Mouse (Mus musculus): ENCODE data around the gene Pla2r1.
A peak's percentile ranks its signal among the peaks of the same experiment; 100 is the strongest.

The Pla2r1 gene

DNA sequence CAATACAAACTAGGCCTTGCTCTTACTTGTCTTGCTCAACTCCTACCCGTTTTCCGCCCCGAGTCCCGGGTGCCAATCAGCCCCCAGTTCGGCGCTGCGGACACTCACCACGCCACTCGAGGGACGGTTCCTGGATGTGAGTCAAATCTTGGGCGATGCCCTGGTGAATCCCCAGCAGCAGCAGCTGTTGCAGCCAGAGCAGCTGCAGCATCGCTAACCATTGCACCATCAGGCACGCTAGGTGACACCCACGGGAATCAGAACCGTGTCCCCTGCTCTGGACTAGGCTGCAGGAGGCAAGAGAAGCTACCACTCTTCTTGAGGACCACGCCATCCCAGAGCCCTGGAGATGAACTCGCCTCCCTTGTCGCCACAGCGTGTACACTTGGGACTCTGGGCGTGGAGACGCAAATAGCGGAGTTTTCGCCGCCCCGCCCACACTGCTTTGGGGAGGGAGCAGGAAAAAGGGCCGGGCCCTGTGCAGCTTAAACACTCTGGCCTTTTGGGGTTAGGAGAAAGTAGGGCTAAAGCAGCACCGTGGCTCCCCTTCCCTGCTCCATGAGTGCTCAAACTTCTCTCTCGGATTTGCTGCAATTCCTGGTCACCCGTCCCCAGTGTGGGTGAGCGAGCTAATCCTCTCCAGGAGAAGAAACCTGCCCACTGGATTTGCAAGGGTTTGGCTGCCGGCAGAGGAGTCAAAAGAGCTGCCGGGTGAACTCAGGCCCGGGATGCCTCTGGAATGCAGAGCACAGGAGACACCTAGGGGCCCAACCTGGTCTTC is at the start of gene Pla2r1:
TSS of gene Pla2r1 (minus strand) at position 407 of the 781 bp plus-strand sequence.
- DNase-seq (ENCODE audit: low read depth, low spot score) = peak; percentile 50

DNA sequence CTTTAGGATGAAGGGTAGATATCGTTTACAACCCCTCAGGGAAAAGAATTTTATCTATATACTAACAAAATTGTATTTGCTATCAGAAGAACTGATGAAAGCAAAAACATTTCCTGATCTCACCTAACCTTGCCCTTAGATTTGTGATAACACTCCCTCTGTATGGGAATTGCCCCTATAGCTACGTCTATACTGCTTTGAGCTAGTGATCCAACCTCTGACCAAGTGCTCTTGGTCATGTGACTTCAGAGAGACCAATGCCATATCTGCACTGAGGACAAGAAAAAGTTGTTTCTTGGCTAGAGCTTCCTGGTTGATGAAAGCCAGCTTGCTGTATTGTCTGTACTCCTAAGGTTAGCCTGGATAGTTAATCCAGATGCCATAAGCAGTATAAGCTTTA is 48.2 kb upstream of the Pla2r1 start:
- DNase-seq (ENCODE audit: low read depth, low spot score) = no peak

DNA sequence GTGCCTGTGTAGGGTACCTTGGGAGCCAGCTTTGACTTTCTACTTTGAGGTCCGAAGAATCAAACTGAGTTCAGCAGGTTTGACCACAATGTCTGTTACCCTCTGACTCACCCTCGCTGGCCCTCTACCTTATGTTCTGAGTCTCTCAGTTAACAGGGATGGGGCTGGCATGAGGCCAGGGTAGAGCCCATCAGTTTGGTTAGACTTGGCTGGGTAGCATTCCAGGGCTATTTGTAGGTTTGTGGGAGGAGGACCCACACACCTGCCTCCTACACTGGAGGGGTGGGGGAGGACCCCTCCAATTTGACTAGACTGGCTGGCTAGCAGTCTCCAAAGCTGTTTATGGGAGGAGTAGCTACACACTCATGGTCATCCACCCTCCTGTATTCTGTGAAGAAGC is 47.8 kb upstream of the Pla2r1 start:
- DNase-seq (ENCODE audit: low read depth, low spot score) = no peak

DNA sequence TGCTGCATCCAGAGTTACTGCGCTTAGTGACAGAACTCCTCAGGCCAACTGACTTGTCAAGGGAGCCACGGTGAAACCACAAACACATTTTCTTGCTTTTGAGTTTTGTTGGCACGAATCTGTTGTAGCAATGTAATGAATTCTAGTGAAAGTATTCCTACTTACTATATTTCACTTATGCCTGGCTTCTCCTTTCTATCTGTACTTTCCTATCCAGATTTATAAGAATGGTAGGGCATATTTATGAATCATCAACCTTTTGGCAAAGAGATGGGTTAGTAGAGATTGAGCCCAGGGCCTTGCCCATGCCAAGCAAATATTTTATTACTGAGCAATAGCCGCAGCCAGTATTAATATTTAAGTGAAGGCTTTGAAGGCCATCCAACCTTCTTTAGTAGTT is 30.3 kb upstream of the Pla2r1 start:
- no peak for DNase-seq (ENCODE audit: low read depth, low spot score)

DNA sequence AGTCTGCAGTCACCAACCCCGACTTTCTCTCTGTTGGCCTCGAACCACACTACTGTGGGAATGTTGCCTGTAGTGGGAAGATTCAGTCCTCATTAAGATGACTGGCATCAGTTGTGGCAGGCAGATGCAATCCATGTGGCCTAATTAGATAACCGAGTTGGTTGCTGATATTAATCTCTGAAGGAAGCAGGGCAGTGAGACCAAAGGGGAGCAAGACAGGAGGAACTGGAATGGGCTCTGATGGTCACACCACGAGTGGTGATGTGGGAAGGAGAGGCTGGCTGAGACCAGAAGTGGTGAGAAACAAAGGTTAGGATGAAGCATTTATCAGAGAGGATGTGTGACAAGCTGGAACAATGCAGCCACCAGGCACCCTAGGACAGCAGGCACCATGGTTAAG is 1.5 kb upstream of the Pla2r1 start:
- DNase-seq (ENCODE audit: low read depth, low spot score) = no peak

DNA sequence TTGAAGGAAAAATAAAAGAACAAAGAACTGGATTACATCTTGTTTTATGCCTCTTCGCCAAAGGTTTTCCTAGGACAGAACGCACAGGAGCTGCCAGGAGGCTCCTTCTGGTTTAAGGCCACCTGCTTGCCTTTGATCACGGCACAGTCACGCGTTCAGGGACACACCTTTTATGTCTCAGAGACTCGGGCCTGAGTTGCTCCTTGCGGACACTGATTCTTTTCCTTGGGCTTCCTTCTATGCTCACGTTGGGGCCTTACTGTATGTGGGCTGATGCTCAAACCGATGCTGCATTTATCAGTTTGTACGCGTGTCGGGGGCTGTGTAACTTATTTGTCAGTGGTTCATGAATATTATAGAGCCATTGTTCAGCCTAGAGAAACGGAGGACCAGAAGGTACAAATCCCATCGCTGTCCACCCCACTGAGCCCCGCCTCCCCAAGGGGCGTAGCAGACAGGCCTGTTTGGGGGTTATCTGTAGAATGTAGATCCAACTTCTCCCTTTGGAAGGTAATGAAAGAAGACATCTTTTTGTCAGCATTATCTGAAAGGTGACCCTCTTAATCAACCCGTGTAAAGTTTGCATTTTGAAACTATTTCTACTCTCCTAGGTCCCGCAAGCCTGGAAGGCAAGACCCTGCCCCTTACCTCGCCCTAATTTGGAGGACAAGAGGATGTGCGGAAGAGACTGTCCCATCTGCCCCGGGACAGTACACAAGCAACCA is 769 bp downstream of the Pla2r1 start:
- DNase-seq (ENCODE audit: low read depth, low spot score) = no peak

DNA sequence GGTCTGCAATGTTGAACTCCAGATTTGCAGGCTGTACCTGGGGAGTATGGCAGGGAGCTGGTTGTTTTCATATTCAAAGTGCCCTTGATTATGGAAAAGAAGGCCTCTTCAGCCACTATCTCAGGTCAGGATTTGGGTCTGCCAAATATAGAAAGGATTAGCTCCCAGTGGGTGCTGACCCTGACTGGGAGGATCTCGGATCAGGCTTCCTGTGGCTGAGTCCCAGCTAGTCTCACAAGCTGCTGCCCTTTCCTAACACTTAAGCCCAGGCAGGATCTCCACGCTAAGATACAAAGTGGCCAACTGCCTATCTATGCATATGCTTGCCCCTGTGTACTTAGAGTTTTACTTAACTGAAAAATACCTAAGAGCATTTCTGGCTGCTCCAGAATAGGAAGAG is 1.4 kb downstream of the Pla2r1 start:
- DNase-seq (ENCODE audit: low read depth, low spot score) = no peak

DNA sequence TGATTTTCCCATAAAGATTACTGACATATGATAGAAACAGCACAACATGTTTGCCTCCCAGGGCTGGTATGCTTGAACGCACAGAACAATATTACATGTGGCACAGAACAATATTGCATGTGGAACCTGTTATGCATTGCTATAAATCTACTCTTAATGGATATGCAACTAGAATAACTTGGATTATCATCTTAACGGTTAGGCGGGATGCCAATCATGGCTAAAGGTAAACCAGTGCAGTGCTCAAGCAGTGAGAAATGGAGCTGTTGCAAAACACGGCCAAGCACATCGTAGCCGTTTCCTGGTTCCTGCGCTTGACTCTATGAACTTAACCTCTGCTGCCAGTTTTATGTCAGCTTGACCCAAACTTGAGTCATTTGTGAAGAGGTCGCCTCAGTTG is 2.6 kb downstream of the Pla2r1 start:
- DNase-seq (ENCODE audit: low read depth, low spot score) = no peak

DNA sequence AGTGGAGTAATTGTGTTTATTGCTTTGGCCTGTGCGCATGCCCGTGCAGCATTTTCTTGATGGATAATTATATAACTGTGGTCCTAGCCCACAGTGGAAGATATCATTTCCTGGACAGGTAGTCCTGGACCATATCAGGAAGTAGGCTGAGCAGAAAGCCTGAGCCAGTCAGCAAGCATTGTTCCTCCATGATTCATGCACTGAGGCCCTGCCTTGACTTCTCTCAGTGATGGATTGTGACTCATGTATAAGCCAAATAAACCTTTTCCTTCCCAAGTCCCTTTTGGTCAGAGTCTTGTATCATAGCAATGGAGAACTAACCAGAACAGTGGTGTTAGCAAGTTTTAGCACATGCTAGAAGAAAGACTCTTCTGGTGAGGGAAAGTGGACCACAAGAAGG is 3.3 kb downstream of the Pla2r1 start:
- no peak for DNase-seq (ENCODE audit: low read depth, low spot score)

DNA sequence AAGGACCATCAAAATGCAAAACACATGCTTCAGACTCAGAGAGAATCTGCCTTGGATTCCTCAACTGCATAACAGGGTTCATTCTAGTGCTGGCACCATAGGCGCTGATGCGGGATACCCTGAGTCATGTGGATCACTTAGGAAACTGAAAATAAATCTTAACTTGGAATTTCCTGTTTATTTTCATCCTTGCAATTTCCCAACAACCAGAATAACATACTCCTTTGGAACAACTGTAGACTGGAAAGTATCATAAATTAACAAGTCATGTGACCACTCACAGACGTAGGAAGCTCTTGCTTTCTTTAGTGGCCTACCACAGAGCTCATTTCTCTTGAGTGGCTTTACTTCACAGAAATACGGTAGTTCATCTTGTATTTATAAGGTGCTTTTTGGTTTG is 7.0 kb downstream of the Pla2r1 start:
- DNase-seq (ENCODE audit: low read depth, low spot score) = no peak

DNA sequence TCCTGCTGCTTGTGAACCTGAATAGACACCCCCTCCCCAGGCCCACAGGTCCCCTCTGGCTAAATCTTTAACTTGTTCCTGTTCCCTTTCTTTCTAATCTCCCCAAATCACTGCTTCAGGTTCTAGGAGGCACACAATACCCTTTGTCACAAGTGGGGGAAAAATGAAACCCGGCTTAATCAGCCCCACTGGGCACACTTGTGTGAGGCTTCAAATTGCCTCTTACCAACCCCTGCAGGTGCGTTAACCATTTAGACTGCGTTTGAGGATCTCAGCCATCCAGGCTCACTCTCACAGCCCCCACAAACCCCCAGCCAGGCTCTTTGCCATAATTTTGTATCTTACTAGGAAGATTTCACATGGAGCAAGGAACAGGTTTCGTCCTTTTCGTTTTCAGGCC is 9.1 kb downstream of the Pla2r1 start:
- no peak for DNase-seq (ENCODE audit: low read depth, low spot score)

DNA sequence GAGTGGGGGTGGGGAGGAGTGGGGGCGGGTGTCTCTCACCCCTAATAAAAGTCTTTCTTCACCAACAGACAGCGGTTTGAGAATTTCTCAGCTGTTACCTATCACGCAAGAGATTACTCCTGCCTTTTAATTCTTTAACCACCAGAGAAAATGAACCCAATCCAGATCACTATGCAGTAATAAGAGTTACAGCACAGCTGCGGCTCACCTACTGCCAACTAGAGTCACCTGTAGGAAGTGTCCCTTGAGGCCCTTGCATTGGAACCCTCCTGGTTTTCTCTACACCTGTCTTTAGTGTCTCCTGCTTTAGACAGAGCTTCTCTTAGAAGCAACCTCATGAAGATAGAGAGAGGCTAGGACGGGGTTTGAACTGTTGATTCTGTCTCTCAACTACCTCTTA is 11.4 kb downstream of the Pla2r1 start:
- DNase-seq (ENCODE audit: low read depth, low spot score) = no peak

DNA sequence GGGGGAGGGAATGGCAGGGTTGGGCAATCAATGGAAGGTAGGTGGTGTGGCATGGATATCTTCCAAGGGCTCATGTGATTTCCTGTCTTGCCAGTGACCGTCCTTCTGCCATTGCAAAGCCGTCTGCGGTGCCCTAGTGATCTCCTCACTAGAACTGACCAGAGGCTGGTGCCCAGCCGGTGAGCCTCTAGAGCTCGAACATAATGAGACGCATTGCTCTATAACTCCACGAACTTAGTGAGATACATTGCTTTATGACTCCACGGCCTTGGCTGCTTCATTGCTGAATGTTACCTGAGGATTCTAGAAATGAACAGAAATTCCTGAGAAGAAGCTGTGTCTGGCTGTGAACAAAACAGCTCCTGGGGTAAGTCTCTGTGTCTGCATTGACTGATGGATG is 12.8 kb downstream of the Pla2r1 start:
- no peak for DNase-seq (ENCODE audit: low read depth, low spot score)

DNA sequence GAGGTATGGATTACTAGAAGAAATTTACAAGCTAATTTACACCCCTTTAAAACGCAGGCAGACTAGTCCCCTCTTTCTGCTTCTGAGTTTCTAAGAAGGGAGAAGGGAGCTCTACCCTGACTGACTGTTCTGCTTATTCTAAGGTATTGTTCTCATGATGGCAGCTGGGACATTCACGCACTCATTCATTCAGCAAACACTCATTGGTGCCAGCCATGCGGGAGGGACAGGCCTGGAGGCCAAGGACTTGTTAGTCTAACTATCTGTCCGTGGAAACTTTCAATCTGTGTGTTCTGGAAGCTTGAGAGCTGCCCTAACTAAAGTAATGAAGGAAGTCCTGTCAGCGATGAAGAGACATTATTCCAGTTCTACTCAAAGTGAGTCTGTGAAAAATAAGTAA is 14.4 kb downstream of the Pla2r1 start:
- no peak for DNase-seq (ENCODE audit: low read depth, low spot score)

DNA sequence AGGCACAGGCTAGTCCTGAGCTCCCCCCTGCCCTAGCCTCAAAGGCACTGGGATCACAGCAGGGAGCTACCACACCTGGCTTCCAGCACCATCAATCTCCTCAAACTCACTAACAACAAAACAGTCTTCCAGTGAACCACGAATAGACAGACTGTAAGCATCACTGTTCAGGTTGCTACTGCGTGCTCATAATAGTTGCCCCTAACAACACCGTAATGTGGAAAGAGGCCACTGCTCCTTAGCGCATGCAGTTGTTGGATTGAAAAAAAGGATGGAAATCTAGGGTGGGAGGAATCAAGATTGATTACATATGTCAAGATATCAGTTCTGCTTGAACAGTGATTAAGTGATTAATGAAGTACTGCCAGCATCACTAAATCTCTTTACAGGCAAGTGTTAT is 14.8 kb downstream of the Pla2r1 start:
- DNase-seq (ENCODE audit: low read depth, low spot score) = no peak

DNA sequence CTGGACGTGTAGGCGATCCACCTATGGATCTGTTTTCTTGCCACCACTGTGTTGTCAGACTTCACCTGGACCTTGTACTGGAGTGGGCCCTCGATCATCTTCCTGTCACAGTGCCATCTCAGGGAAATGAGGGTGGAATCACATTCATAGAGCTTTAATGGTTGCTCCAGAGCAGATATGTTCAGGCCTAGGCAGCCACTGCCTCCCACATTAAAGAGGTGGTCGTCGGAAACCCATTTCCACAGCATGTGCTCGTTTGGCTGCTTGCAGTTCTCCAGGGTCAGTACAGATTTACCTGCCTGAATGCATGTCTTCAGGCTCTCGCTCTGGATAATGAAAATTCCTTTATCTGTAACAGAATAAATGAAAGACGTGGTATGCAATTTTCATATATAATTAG is 18.4 kb downstream of the Pla2r1 start:
- no peak for DNase-seq (ENCODE audit: low read depth, low spot score)

DNA sequence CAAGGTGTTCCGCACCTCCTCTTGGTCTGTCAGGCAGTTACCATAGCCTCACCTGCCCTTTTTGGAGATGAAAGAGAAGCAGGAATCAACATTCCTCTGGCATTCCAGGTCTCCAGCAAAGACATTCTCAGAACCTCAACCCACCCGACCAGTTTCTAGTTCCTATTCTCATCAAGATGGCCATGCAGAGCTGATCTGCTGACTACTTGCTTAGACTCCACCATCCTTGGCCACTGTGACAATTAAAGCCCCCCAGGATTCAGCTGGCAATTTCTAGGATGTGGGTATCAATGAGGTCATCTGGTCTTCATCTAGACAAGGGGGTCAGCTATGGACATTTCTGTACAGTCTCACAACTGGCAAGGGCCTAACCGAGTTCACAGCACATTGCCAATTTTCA is 20.1 kb downstream of the Pla2r1 start:
- no peak for DNase-seq (ENCODE audit: low read depth, low spot score)

DNA sequence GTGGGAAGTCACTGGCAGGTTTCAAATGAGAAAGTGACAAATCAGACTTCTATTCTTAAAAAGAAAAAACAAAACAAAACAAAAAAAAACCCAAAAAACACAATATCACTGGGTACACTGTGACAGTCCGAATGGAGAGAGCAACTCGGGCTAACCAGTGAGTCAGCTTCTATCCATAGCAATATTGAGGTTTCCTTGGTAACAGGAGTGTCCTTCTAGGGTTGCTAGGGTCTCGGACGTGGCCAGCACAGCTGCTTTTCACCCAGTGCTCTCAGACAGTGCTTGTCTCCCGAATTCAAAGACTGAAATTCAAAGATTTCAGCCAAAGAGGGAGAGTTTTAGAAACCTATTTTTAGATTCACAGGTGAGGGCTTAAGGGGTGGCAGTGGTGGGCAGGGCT is 20.6 kb downstream of the Pla2r1 start:
- no peak for DNase-seq (ENCODE audit: low read depth, low spot score)

DNA sequence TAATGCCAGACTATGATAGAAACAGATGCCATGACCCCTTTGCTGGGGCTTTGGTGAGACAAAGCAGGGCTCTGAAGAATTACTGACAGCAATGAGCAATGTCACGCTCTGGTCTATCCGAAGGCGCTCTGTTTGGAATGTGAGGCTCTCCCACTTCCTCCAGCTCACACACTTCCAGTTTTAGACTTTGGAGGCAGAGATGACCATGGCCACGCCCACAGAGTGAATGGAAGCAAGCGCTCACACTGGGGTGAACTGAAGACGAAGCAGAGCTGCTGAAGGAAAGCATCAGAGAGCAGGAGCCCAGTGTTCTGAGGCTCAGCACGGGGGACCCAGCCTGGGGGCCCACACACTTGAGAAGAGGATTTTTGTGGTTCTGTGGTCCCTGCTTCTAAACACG is 37.3 kb downstream of the Pla2r1 start:
- DNase-seq (ENCODE audit: low read depth, low spot score) = no peak

DNA sequence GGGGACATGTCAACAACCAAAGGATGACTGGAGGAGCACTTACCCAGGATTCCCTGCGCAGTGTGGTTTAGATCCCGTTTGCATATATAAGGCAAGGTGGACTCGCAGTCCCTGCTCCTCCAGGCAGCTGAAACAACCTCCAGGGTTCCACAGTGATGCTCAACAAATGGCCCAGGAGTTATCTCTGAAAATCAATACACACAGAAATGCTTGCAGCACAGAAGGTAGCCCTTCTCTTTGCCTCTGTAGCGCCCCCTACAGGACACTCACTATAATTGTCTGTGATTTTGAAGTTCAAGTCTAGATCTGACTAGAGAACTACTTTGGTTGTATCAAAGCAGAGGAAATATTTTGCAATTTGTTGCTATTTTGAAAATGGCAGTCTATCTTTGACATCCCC is 38.2 kb downstream of the Pla2r1 start:
- DNase-seq (ENCODE audit: low read depth, low spot score) = no peak

DNA sequence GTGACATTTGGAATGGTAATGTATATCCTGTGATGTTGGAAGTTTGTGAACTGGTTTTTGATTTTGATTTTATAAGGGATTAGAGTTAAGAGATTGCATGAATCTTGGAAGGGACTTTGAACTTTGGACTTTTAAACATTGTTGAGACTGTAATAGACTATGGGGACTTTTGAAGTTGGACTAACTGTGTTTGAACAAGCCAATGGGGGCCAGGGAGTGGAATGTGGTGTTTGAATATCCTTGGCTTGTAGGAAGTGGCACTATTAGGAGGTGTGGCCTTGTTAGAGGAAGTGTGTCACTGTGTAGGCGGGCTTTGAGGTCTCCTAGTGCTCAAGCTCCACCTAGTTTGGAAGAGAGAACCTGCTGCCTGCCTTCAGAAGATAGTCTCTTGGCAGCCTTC is 42.4 kb downstream of the Pla2r1 start:
- no peak for DNase-seq (ENCODE audit: low read depth, low spot score)

DNA sequence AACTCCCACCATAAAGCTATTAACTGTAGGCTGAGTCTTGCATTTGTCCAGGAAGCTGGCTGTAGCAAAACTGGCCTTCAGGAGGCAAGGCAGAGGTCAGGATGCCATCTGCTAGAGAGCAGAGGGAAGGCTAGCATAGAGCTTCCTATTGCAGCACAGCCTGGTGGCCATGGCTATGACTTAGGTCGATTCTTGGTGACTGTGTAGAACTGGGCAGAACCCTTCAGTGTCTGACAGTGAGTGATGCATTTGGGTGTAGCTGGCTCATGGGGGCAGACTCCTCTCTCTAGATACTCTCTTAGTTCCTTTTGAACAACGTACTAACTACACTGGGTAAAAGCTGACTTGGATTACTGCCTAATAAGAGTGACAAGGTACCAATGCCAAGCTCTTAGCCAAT is 48.0 kb downstream of the Pla2r1 start:
- DNase-seq (ENCODE audit: low read depth, low spot score) = no peak

DNA sequence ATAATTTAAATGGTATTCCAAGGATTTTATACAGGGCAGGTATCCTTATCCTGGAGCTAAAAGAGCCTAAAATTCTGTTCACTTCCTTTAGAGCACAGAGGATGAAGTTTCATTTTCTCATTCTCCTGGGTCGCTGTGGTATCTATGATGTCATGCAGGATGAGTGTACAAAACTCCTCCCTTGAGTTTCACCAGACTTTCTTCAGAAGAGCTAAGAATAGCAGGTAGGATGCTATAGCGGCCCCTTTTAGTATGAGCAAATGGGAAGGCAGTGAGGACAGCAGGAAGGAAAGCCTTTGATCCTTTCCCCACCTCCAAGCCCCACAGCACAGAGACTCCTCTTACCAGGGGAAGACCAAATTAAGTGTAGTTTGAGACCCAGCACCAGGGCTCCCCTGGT is 48.4 kb downstream of the Pla2r1 start:
- DNase-seq (ENCODE audit: low read depth, low spot score) = no peak

Measured in mesoderm, embryonic 11.5 days (tissue).